7 mouse cellular contexts compared by ENCODE assay signal in genomic region chr12:27357076-27357637, GRCm38 (mm10). TPM values are rescaled to one million over a fixed set of nuclear protein-coding genes. Genes with fewer than 3 reads are reported as not detected.
A peak's percentile ranks its signal among the peaks of the same experiment; 100 is the strongest.
DNase-seq lines count a peak whose midpoint lies in the region; ATAC-seq and TF ChIP-seq lines count a peak whose summit lies in the region.

No protein-coding gene starts in this region.

- 13% methylated on average over 12 of the region's 12 CpGs for WGBS in forebrain, embryonic 14.5 days
- WGBS in intestine, embryonic 15.5 days: 36% methylated on average over 12 of the region's 12 CpGs
- 23% methylated on average over 12 of the region's 12 CpGs for WGBS in midbrain, embryonic 12.5 days
- 35% methylated on average over 12 of the region's 12 CpGs for WGBS in thymus, adult 2 months

- H3K4me3 ChIP-seq in forebrain, embryonic 14.5 days (ENCODE audit: low read depth, low read length): no peak overlapping the region
- H3K4me3 ChIP-seq in intestine, embryonic 15.5 days (replicated peaks): no peak overlapping the region
- H3K4me3 ChIP-seq in midbrain, embryonic 12.5 days: no peak overlapping the region
- no peak overlapping the region for H3K4me3 ChIP-seq in thymus, adult 2 months (ENCODE audit: control insufficient read depth, insufficient read depth, low read length)

- TF ChIP-seq POLR2A in thymus, adult 2 months (IDR thresholded peaks at IDR 0.05; ENCODE audit: control insufficient read depth, extremely low read depth, insufficient read depth, low read length, poor library complexity): no peak

- H3K9me3 ChIP-seq in forebrain, embryonic 14.5 days (replicated peaks; ENCODE audit: control insufficient read depth, low read length): no peaks in the 10 kb centered on the region
- no peaks in the 10 kb centered on the region for H3K9me3 ChIP-seq in intestine, embryonic 15.5 days
- no peaks in the 10 kb centered on the region for H3K9me3 ChIP-seq in midbrain, embryonic 12.5 days

- no peaks in the 10 kb centered on the region for H3K27me3 ChIP-seq in forebrain, embryonic 14.5 days (replicated peaks; ENCODE audit: control insufficient read depth, insufficient read depth, low read length)
- H3K27me3 ChIP-seq in intestine, embryonic 15.5 days (replicated peaks): no peaks in the 10 kb centered on the region
- no peaks in the 10 kb centered on the region for H3K27me3 ChIP-seq in midbrain, embryonic 12.5 days
- H3K27me3 ChIP-seq in thymus, adult 2 months (ENCODE audit: control insufficient read depth, insufficient read depth, low read length): no peaks in the 10 kb centered on the region

- H3K27ac ChIP-seq in forebrain, embryonic 14.5 days (ENCODE audit: low read depth, low read length): peak overlapping the region; percentile 74
- 0 out of 2 replicates have a peak overlapping the region, but pooled peaks have one; percentile 22 for H3K27ac ChIP-seq in intestine, embryonic 15.5 days
- H3K27ac ChIP-seq in midbrain, embryonic 12.5 days (replicated peaks): peak overlapping the region; percentile 63
- H3K27ac ChIP-seq in thymus, adult 2 months (ENCODE audit: control insufficient read depth, insufficient read depth, low read length): no peak overlapping the region

- H3K9ac ChIP-seq in forebrain, embryonic 14.5 days (ENCODE audit: low read length): peak overlapping the region; percentile 1; the same call in 1 of the 2 replicates
- no peak overlapping the region for H3K9ac ChIP-seq in intestine, embryonic 15.5 days
- no peak overlapping the region for H3K9ac ChIP-seq in midbrain, embryonic 12.5 days (replicated peaks)

- no peak for TF ChIP-seq CTCF in thymus, adult 2 months (IDR thresholded peaks at IDR 0.05; ENCODE audit: borderline replicate concordance, control insufficient read depth, extremely low read depth, insufficient read depth, low read length, poor library complexity)

- peak; percentile 87 for ATAC-seq in forebrain, embryonic 14.5 days
- peak; percentile 78 for ATAC-seq in intestine, embryonic 15.5 days
- peak; percentile 56; the same call in 1 of the 2 replicates for ATAC-seq in midbrain, embryonic 12.5 days (ENCODE audit: low FRiP score, low read depth)
- no peak for ATAC-seq in erythroid progenitor cell, adult 5-6 weeks (replicated peaks; ENCODE audit: low FRiP score, poor library complexity, severe bottlenecking)

- H3K36me3 ChIP-seq in forebrain, embryonic 14.5 days (ENCODE audit: control insufficient read depth, insufficient read depth, low read length): no peaks in the 10 kb centered on the region
- H3K36me3 ChIP-seq in intestine, embryonic 15.5 days: no peaks in the 10 kb centered on the region
- no peaks in the 10 kb centered on the region for H3K36me3 ChIP-seq in midbrain, embryonic 12.5 days
- no peaks in the 10 kb centered on the region for H3K36me3 ChIP-seq in thymus, adult 2 months (ENCODE audit: control insufficient read depth, insufficient read depth, low read length)

- peak; percentile 24 for DNase-seq in ovary, postnatal 10 days (ENCODE audit: low spot score)
- DNase-seq in ovary, adult 18-20 months (ENCODE audit: low spot score): no peak
- peak; percentile 85 for DNase-seq in forebrain, embryonic 14.5 days (ENCODE audit: low spot score)
- no peak for DNase-seq in thymus, adult 2 months

- H3K4me2 ChIP-seq in forebrain, embryonic 14.5 days (ENCODE audit: low read length): peak overlapping the region; percentile 28
- H3K4me2 ChIP-seq in intestine, embryonic 15.5 days (replicated peaks): 0 out of 2 replicates have a peak overlapping the region, but pooled peaks have one; percentile 14
- H3K4me2 ChIP-seq in midbrain, embryonic 12.5 days (replicated peaks): 0 out of 2 replicates have a peak overlapping the region, but pooled peaks have one; percentile 5

- H3K4me1 ChIP-seq in forebrain, embryonic 14.5 days (ENCODE audit: control insufficient read depth, insufficient read depth, low read length): peaks cover 17% of the 10 kb centered on the region
- peaks cover 6% of the 10 kb centered on the region; the same call in 1 of the 2 replicates for H3K4me1 ChIP-seq in intestine, embryonic 15.5 days (replicated peaks)
- H3K4me1 ChIP-seq in midbrain, embryonic 12.5 days: peaks cover 18% of the 10 kb centered on the region
- no peaks in the 10 kb centered on the region for H3K4me1 ChIP-seq in thymus, adult 2 months (replicated peaks; ENCODE audit: control insufficient read depth, insufficient read depth, low read length)

RNA-seq across cellular contexts. Expression of gene Sox11, which starts 14.8 kb away (rescaled TPM):
- polyA plus RNA-seq in forebrain, embryonic 14.5 days (2014; fragmentation: Nextera tagmentation; extraction: Ambion mirVana): 948 and 1,039 TPM in 2 replicates
- polyA plus RNA-seq in intestine, embryonic 15.5 days (2015; fragmentation: Nextera tagmentation; extraction: Ambion mirVana): 30.9 and 37.5 TPM in 2 replicates
- 596 and 650 TPM in 2 replicates for polyA plus RNA-seq in midbrain, embryonic 12.5 days (2016; fragmentation: Nextera tagmentation; extraction: Ambion mirVana)
- not detected in 2 replicates for total RNA-seq in erythroid progenitor cell, adult 5-6 weeks (2015; ENCODE audit: low replicate concordance)
- total RNA-seq in erythroid progenitor cell, adult 5-6 weeks (2017; ENCODE audit: low replicate concordance): not detected in 2 replicates
- 0.05 and 0.07 TPM in 2 replicates for polyA plus RNA-seq in thymus, adult 2 months (2012; rRNA removed)

Comparison
In these comparisons a context has a peak if more than half of its experiments do, and no peak if none do; other contexts are left out.
1. DNase-seq: peak in ovary, postnatal 10 days (single experiment) and forebrain, embryonic 14.5 days (single experiment); none in ovary, adult 18-20 months (single experiment) and thymus, adult 2 months (single experiment).
2. RNA of gene Sox11, which starts 14.8 kb away (polyA plus RNA-seq): 948 to 1,039 TPM in forebrain, embryonic 14.5 days, 596 to 650 TPM in midbrain, embryonic 12.5 days and 30.9 to 37.5 TPM in intestine, embryonic 15.5 days; 0.05 to 0.07 TPM in thymus, adult 2 months; every median in the first group is over 10 times any median in the second.
3. Peak in every context shown above with its lines, with median percentiles within 50 percentile points of each other: H3K4me2 ChIP-seq.